Mouse (Mus musculus) Muller cell, postnatal 12 days (primary cell): ENCODE measurements around the gene Slc22a4.

Experiments
- DNase-seq: peaks from one replicate; pipeline ENCODE4 v3.0.0-alpha.2; 2015; ENCODE audit errors: inconsistent ontology term

The Slc22a4 gene

GRCm38 (mm10) chr11:54028044-54028951 lies at the start of gene Slc22a4:
TSS of gene Slc22a4 (minus strand) at chr11:54028090.
- peak; percentile 86 for DNase-seq

DNA sequence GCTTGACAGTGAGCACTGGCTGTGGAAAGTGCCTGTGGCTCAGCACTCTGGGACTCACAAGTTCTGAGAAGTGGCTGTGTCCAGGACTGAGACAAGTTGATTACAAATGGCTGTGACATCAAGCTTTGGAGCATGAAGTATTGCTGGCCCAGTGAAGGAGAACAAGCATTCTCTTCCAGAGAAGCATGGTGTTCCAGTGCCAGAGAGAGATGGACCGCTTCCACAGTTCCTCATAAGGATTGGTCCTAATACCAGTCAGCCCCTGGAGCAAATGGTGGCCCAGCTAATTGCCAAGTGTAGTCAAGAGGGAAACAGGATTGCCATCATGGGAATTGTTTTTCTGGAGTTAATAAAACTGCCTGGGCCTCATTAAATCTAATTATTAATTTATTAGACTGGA lies 48.2 kb upstream of the Slc22a4 start:
- peak; percentile 74 for DNase-seq

DNA sequence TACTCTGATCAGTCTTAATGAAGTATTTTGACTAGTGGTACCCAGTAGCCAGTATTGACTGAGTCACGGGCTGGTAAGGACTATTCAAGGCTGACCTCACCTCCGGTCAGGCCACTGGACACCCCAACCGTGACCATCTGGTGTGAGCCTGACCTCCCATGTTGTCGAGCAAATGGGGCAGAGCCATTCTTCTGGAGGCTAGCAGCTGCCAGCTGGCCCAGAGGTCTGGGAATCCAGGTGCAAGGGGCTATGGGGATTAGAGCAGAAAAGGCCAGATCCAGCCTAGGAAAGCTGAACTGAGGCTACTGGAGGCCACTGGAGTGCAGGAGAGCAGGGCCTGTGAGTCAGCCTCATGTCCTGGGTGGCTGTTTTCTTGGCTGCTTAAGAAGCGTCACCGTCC lies 47.5 kb upstream of the Slc22a4 start:
- DNase-seq, result peak; percentile 58

DNA sequence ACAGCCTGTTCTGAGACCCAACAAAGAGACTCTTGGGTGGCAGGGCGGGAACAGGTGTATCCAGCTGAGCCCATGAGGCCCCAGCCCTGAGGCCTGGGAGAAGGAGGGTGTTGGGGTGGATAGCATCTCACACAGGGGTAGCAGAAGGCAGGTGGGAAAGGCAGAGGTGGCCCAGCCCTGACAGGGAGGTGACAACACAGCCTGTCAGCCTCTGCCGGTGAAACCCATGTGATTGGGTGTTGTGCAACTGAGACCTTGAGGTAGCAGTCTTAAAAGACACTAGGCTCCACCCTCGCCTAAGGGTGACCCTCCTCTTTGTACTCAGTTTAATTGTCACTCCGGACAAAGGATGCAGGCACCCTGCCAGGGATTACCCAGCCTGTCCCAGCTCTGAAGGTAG lies 45.4 kb upstream of the Slc22a4 start:
- no peak for DNase-seq

DNA sequence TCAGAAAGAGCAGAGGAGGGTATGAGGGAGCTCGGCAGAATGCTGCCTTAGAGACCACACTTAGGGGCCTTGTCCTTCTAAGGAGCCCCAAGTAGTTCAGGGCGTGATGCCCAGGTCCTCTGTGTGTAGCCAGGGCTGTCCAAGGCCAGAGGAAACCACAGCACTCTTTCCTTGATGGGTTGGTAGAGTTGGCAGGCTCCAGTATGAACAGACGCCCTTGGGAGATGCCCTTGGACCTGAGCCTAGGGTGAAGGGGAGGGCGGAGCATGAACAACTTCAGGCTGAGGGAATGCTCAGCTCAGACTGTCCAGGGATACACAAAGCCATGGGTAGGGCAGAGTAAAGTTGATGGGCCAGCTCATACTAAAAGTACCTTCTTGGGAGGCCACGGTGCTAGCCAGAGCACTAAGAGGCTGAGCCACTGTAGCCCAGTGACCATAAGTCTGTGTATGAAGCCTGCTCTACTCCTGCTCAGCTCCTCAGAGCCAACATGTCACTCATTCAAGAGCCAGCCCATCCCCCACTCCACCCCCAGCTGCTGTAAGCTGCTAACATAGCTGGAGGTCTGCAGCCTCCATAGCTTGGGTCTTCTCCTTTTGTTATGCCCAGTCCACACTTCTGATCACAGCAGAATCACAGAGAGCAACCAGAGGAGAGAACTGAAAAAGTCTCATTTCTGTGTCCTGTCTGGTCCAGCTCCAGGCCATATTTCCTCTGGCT lies 44.0 kb upstream of the Slc22a4 start:
- no peak for DNase-seq

DNA sequence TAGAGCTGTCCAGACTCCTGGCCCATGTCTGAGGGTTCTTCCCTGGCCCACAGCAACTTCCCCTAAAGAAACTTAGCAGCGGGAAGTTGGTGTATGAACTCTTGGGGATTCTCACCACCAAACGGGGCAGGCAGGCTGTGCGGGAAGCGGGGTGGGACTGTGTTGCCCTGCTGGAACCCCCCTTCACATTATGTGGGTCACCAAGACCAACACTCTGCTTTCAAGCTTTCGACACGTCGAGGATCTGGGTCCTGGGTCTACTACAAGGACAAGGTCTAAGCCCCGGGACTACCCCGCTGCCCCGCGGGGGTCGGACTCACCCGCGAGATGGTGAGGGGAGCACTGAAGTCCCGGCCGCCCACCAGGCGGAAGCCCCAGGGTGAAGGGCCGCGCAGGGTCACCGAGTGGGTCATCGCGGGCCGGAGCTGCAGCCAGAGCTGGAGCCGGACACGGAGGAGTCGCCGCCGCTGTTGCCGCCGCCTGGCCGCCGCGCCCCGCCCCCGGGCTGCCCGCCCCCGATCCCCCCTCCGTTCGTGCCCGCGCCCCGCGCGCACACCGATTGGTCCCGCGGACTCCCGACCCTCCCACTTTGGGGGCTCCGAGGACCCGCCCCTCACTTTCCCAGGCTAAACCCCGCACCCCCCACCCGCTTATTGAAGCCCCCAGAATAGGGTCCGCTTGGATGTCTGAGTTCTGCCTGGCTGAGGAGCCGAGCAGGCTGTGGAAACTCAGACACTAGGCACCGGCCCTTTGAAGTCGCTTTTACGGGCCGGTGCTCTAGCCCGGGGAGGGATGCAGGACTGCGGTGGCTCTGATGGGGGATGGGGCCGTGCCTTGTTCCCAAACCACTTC lies 40.9 kb upstream of the Slc22a4 start, which contains the start of gene Pdlim4:
Gene Pdlim4, minus strand, starts transcription at position 495 of the 852 bp plus-strand sequence.
- DNase-seq, result peak; percentile 81

- DNase-seq, result peak; percentile 56
Measured at GRCm38 (mm10) chr11:54067996-54068519, 40.2 kb upstream of the Slc22a4 start.

DNA sequence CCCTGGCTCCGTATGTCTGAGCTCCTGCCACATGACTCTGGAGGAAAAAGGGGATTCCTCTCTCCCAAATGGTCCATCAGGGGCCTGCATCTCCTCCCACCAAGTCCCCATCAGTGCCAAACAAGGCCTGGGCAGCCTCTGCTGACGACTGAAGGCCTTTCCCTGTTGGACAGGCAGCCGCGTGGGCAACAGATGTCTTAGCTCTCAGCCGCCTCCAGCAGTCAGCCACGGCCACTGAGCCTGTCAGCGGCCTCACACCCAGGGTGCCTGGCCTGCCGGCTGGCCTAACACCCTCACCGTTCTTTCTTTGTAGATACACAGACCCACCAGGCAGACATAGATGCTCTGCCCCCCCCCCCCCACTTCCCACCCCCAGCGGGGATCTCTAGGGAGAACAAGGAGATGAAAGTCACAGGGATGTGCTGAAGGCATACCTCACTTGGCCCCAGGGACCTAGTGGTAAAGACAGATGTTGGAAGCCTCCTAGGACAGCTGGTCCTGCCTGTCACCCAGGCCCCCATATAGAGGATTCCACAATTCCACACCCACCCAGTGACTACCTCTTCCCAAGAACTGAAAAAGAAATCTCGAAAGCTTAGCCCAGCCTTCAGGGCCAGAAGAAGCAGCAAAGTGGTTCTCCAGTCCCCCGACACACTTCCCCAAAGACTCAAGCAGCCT lies 39.6 kb upstream of the Slc22a4 start:
- DNase-seq, result peak; percentile 52

GRCm38 (mm10) chr11:54066400-54066799 lies 38.5 kb upstream of the Slc22a4 start:
- peak; percentile 51 for DNase-seq

DNA sequence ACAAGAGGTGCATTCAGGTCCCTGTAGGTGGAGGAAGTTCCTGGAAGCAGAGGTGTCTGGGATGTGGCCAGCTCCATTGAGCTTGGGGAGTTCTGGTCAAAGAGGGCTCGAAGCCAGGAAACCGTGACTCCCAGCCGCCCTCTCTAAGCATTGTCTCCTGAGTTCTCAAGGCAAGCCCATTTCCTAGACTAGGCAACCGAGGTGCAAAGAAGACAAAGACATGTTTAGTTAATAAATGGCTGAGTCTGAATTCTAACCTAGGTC lies 38.0 kb upstream of the Slc22a4 start:
- DNase-seq, result peak; percentile 69

- no peak for DNase-seq
Measured at GRCm38 (mm10) chr11:54065106-54065914, 37.4 kb upstream of the Slc22a4 start.

GRCm38 (mm10) chr11:54064412-54064978 lies 36.6 kb upstream of the Slc22a4 start:
- no peak for DNase-seq

- no peak for DNase-seq
Measured at GRCm38 (mm10) chr11:54063472-54063775, 35.5 kb upstream of the Slc22a4 start.

GRCm38 (mm10) chr11:54062753-54063471 lies 35.0 kb upstream of the Slc22a4 start:
- no peak for DNase-seq

DNA sequence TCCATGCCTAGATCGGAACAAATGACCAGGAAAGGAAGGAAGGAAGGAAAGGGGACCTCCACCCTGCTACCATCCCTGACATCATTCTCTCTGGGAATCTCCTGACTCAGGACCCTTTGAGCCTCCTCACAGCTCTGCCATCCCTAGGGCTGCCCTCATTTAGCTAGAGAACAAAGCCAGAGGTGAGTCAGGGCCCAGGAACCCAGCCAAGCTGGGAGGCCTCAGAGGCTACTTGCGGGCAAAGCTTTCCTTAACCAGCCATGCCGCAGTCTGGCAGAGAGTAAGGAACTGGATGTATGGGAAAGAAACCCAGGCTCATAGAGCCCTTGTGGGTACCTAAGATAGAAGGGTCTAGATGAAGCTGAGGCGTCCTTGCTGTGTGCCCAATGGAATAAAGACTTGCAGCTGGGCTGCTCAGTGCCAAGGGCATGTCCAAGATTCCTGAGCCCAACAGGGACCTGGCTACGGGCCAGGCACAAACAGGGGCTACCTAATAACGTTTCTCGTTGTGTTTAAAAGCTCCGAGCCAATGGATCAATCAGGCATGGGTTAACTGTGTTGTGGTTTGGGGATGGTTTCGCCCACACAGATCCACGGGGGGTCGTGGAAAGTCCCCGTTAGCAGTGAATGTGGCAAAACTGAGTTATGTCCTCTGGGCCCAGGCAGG lies 34.3 kb upstream of the Slc22a4 start:
- DNase-seq, result peak; percentile 100

- peak; percentile 90 for DNase-seq
Measured at GRCm38 (mm10) chr11:54060316-54060715, 32.4 kb upstream of the Slc22a4 start.

- DNase-seq, result peak; percentile 84
Measured at GRCm38 (mm10) chr11:54059526-54059925, 31.6 kb upstream of the Slc22a4 start.

GRCm38 (mm10) chr11:54058643-54059042 lies 30.8 kb upstream of the Slc22a4 start:
- peak; percentile 49 for DNase-seq

- peak; percentile 46 for DNase-seq
Measured at GRCm38 (mm10) chr11:54058056-54058617, 30.2 kb upstream of the Slc22a4 start.
